Mouse (Mus musculus): ENCODE data around the gene Arl4d. TPM values are rescaled to one million over a fixed set of nuclear protein-coding genes. Genes with fewer than 3 reads are reported as not detected.
A peak's percentile ranks its signal among the peaks of the same experiment; 100 is the strongest.
"Not testable (repeated sequence)": the region's sequence is repeated elsewhere in the genome, so short reads cannot be mapped to it uniquely, and the experiment has no call there.

Arl4d gene
- polyA plus RNA-seq (2015; fragmentation: Nextera tagmentation; extraction: Ambion mirVana): 7.0 and 7.9 TPM in 2 replicates

DNA sequence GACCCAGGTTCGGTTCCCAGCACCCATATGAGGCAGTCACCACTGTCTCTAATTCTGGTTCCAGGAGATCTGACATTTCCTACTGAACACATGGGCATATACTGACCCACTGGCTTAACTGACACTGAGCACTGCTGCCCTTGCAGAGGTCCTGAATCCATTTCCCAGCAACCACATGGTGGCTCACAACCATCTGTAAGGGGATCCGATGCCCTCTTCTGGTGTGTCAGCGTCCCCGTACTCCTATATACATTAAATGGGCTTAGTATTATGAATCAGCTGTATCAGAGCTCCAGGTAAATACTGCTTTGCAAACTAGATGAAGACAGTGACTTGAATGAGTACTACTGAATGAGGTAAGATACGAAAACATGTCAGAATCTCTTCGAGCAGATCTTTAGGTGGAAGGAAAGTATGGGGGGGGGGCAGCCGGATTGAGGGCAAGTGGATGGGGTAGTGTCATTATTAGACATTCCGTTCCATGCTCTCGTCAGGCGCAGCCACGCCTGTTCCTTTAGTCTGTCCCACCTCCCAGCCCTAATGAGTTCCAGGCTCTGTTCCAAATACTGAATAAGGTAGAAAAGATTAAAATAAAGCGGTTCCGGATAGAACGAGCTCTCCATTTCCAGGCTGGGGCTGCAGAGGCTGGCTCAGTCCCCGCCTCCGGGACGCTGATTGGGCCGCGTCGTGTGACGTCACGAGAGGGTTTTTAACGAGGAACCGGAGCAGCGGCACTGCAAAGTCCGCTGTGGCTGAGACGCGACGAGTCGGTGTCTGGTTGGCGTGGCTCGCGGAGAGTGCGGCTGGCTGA, at the start of gene Arl4d:
TSS of gene Arl4d (plus strand) at position 717 of the 811 bp plus-strand sequence.
- no peak for TF ChIP-seq CTCF (IDR thresholded peaks at IDR 0.05; ENCODE audit: low read depth)
- H3K9me3 ChIP-seq (replicated peaks; ENCODE audit: low read length): no peaks in the 10 kb centered on the region
- ATAC-seq (replicated peaks; ENCODE audit: low FRiP score, low read depth): peak; percentile 88
- peak within 1 kb of the TSS; percentile 78 for H3K4me2 ChIP-seq (ENCODE audit: low read length)
- 7% methylated on average over 34 of the region's 34 CpGs for WGBS
- peaks cover 8% of the 10 kb centered on the region; the same call in 1 of the 2 replicates for H3K4me1 ChIP-seq (replicated peaks; ENCODE audit: insufficient read depth, low read length)
- peak within 1 kb of the TSS; percentile 58 for H3K9ac ChIP-seq (ENCODE audit: low read depth, low read length)
- H3K36me3 ChIP-seq (ENCODE audit: insufficient read depth, low read length): no peaks in the 10 kb centered on the region
- peak within 1 kb of the TSS; percentile 47 for H3K27ac ChIP-seq
- peak within 1 kb of the TSS; percentile 43 for H3K4me3 ChIP-seq (replicated peaks; ENCODE audit: low read depth, low read length)
- no peaks in the 10 kb centered on the region for H3K27me3 ChIP-seq (ENCODE audit: insufficient read depth, low read length)
- peak; percentile 95 for DNase-seq (ENCODE audit: low spot score)

- Histone ChIP-seq H3K4me1 (replicated peaks; ENCODE audit: insufficient read depth, low read length) (0 out of 2 replicates have a peak, but pooled peaks cover 7% of the 10 kb centered on the region), H3K9ac (ENCODE audit: low read depth, low read length) (no peak overlapping the region), H3K4me3 (replicated peaks; ENCODE audit: low read depth, low read length) (no peak overlapping the region), H3K4me2 (ENCODE audit: low read length) (no peak overlapping the region), H3K36me3 (ENCODE audit: insufficient read depth, low read length) (no peaks in the 10 kb centered on the region), H3K27ac (no peak overlapping the region), H3K9me3 (replicated peaks; ENCODE audit: low read length) (no peaks in the 10 kb centered on the region), H3K27me3 (ENCODE audit: insufficient read depth, low read length) (no peaks in the 10 kb centered on the region)
- 90% methylated on average over 8 of the region's 8 CpGs for WGBS
- TF ChIP-seq CTCF (IDR thresholded peaks at IDR 0.05; ENCODE audit: low read depth): no peak
- DNase-seq (ENCODE audit: low spot score): no peak
- no peak for ATAC-seq (replicated peaks; ENCODE audit: low FRiP score, low read depth)
These were observed 49.2 kb upstream of the Arl4d start for GRCm38 (mm10) chr11:101616104-101616503.

- H3K27ac ChIP-seq: no peak overlapping the region
- H3K4me1 ChIP-seq (replicated peaks; ENCODE audit: insufficient read depth, low read length): 0 out of 2 replicates have a peak, but pooled peaks cover 7% of the 10 kb centered on the region
- TF ChIP-seq CTCF (IDR thresholded peaks at IDR 0.05; ENCODE audit: low read depth): no peak
- H3K4me3 ChIP-seq (replicated peaks; ENCODE audit: low read depth, low read length): no peak overlapping the region
- WGBS: 27% methylated on average over 18 of the region's 18 CpGs
- no peaks in the 10 kb centered on the region for H3K36me3 ChIP-seq (ENCODE audit: insufficient read depth, low read length)
- no peaks in the 10 kb centered on the region for H3K9me3 ChIP-seq (replicated peaks; ENCODE audit: low read length)
- no peaks in the 10 kb centered on the region for H3K27me3 ChIP-seq (ENCODE audit: insufficient read depth, low read length)
- ATAC-seq (replicated peaks; ENCODE audit: low FRiP score, low read depth): no peak
- no peak overlapping the region for H3K9ac ChIP-seq (ENCODE audit: low read depth, low read length)
- 0 out of 2 replicates have a peak overlapping the region, but pooled peaks have one; percentile 8 for H3K4me2 ChIP-seq (ENCODE audit: low read length)
- no peak for DNase-seq (ENCODE audit: low spot score)
These were observed 48.2 kb upstream of the Arl4d start for GRCm38 (mm10) chr11:101616948-101617767.

DNA sequence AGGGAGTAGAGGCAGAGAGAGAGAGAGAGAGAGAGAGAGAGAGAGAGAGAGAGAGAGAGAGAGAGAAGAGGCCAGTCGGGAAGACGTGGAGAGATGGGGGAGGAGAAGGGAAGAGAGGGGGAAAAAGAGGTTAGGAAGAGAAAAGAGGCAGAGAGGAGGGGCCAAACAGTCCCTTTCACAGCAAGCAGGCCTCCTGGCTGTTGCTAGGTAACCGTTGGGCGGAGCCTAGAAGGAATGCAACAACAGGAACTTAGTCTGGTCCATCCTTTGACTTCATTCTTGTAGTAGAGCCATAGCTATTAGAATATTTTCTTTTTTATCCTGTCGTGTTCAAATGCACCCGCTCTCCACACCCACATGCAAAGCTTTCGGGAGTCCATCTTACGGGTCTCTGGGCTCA, 47.5 kb upstream of the Arl4d start:
- TF ChIP-seq CTCF (IDR thresholded peaks at IDR 0.05; ENCODE audit: low read depth): no peak

GRCm38 (mm10) chr11:101618596-101618995, 46.7 kb upstream of the Arl4d start:
- ATAC-seq (replicated peaks; ENCODE audit: low FRiP score, low read depth) (no peak), DNase-seq (ENCODE audit: low spot score) (no peak)
- no peaks in the 10 kb centered on the region for H3K36me3 ChIP-seq (ENCODE audit: insufficient read depth, low read length)
- no peak overlapping the region for H3K4me2 ChIP-seq (ENCODE audit: low read length)
- no peak overlapping the region for H3K27ac ChIP-seq
- H3K9me3 ChIP-seq (replicated peaks; ENCODE audit: low read length): no peaks in the 10 kb centered on the region
- H3K9ac ChIP-seq (ENCODE audit: low read depth, low read length): no peak overlapping the region
- no peak overlapping the region for H3K4me3 ChIP-seq (replicated peaks; ENCODE audit: low read depth, low read length)
- no peak for TF ChIP-seq CTCF (IDR thresholded peaks at IDR 0.05; ENCODE audit: low read depth)
- WGBS: 77% methylated on average over 3 of the region's 3 CpGs
- H3K27me3 ChIP-seq (ENCODE audit: insufficient read depth, low read length): no peaks in the 10 kb centered on the region
- 0 out of 2 replicates have a peak, but pooled peaks cover 7% of the 10 kb centered on the region for H3K4me1 ChIP-seq (replicated peaks; ENCODE audit: insufficient read depth, low read length)

More for the DNA sequence above, 47.5 kb upstream of the Arl4d start:
- Histone ChIP-seq H3K27me3 (ENCODE audit: insufficient read depth, low read length) (no peaks in the 10 kb centered on the region), H3K27ac (no peak overlapping the region), H3K4me2 (ENCODE audit: low read length) (peak overlapping the region; percentile 8; the same call in 1 of the 2 replicates), H3K4me1 (replicated peaks; ENCODE audit: insufficient read depth, low read length) (0 out of 2 replicates have a peak, but pooled peaks cover 7% of the 10 kb centered on the region), H3K9ac (ENCODE audit: low read depth, low read length) (no peak overlapping the region), H3K9me3 (replicated peaks; ENCODE audit: low read length) (no peaks in the 10 kb centered on the region), H3K36me3 (ENCODE audit: insufficient read depth, low read length) (no peaks in the 10 kb centered on the region), H3K4me3 (replicated peaks; ENCODE audit: low read depth, low read length) (no peak overlapping the region)
- ATAC-seq (replicated peaks; ENCODE audit: low FRiP score, low read depth): no peak; the same call in 1 of the 2 replicates
- DNase-seq (ENCODE audit: low spot score): peak; percentile 87
- 10% methylated on average over 8 of the region's 8 CpGs for WGBS

DNA sequence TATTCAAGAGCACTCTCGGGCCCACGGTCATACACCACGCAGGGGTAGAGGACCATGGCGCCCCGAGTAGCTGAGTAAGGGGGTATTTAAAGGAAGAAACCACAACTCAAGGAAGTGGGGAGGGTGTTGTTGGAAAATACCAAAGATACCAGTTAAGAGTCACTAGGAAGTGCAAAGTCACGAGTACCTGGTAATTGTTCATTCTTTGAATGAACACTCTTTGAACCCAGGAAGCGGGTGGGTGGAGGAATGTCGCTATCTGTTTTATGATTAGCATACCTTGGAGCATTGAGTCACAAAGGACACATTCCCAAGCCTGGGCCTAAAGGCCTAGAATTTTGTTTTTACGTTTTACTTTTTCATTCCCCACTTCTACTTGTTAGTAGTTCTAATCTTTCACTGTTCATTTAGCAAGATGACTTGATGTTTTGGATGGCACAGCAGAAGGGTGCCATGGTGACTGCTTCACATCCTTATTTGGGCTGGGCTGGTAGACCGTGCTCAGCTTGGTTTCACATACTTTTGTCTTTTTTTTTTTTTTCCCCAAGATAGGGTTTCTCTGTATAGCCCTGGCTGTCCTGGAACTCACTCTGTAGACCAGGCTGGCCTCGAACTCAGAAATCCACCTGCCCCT, 45.2 kb upstream of the Arl4d start:
- not testable (repeated sequence) for ATAC-seq (replicated peaks; ENCODE audit: low FRiP score, low read depth); DNase-seq (ENCODE audit: low spot score); H3K27me3 ChIP-seq (ENCODE audit: insufficient read depth, low read length); H3K27ac ChIP-seq; H3K4me3 ChIP-seq (replicated peaks; ENCODE audit: low read depth, low read length); H3K9ac ChIP-seq (ENCODE audit: low read depth, low read length); H3K4me2 ChIP-seq (ENCODE audit: low read length); H3K36me3 ChIP-seq (ENCODE audit: insufficient read depth, low read length); H3K4me1 ChIP-seq (replicated peaks; ENCODE audit: insufficient read depth, low read length); H3K9me3 ChIP-seq (replicated peaks; ENCODE audit: low read length)
- whole genome bisulfite sequencing: 73% methylated on average over 11 of the region's 11 CpGs
